Mouse (Mus musculus): Measurements from ENCODE around the gene Nptxr.

DNA sequence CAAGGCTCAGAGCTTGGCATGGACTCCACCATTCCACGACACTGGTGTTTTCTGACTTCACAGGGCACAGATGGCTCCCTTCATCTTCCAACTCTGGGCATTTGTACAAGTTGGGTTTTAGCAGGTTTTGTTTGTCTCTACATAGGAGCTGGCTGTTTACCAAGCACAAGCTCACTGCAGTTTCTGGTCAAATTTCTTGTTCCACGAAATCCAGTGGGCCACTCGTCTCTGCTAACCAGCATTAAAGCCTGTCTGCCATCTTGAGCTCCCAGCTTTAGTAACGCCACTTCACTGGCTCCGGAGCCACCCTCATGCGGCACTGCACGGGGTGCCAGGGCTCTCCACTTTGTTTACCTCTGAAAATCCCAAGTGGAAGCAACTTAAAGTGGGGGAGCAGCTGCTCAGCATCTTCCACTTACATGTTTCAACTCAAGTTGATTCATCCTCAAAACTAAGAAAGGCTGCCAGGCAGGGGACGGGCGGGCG is 37.9 kb downstream of the Nptxr start:
- TF ChIP-seq POLR2A (IDR thresholded peaks at IDR 0.05; ENCODE audit: borderline replicate concordance, insufficient read depth, low read length) (no peak), CTCF (IDR thresholded peaks at IDR 0.05; ENCODE audit: borderline replicate concordance, insufficient read depth, low read depth, low read length) (no peak)

All from cerebellum, adult 2 months (tissue).